Mouse (Mus musculus) frontal cortex, postnatal 36 days (tissue): Measurements from ENCODE around the gene Clic4.

ENCODE experiments used
- DNase-seq, 2 experiments: peaks; one replicate each; pipeline ENCODE4 v3.0.0; 2022; ENCODE audit warnings: low spot score in 2 of 2

Clic4 gene

DNA sequence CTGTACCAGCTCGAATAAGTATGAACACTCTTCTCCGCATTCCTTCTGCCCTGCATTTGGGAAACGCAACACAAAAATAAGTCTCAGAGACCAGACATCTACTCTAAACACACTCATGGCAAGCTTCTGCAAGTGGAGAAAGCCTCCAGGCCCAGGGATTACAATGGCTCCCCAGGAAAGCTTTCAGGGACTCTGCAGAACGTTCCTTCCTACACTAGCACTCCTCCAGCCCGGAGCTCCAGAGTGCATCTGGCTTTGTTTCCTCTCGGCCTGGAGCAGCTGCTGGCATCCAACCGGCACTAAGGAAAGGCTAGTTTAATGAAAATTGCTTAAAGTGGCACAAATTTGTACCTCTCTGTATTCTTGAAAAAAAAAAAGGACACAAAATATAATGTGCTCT, 14.1 kb downstream of the Clic4 start:
- peak in 1 of 2 experiments; percentile 15 for DNase-seq

DNA sequence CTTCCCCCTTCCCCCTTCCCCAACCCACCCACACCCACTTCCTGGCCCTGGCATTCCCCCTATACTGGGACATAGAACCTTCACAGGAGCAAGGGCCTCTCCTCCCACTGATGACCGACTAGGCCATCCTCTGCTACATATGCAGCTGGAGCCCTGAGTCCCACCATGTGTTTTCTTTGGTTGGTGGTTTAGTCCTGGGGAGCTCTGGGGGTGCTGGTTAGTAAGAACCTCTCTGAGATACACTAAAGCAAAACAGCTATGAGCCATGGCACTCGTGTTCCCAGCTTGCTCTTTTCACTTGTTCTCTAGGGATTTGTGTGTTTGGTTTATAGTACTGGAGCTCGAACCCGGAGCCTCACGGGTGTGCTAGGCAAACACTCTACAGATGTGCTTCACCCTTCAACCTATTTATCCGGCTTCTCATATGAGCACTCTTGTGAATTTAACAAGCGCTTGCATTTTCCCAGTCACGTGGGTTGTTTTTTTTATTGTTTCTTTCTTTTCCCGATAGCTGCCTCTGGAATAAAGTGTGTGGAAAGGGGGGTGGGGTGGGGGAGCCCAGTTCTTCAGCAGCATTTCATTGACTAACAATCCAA, 14.6 kb downstream of the Clic4 start:
- no peak for DNase-seq

DNA sequence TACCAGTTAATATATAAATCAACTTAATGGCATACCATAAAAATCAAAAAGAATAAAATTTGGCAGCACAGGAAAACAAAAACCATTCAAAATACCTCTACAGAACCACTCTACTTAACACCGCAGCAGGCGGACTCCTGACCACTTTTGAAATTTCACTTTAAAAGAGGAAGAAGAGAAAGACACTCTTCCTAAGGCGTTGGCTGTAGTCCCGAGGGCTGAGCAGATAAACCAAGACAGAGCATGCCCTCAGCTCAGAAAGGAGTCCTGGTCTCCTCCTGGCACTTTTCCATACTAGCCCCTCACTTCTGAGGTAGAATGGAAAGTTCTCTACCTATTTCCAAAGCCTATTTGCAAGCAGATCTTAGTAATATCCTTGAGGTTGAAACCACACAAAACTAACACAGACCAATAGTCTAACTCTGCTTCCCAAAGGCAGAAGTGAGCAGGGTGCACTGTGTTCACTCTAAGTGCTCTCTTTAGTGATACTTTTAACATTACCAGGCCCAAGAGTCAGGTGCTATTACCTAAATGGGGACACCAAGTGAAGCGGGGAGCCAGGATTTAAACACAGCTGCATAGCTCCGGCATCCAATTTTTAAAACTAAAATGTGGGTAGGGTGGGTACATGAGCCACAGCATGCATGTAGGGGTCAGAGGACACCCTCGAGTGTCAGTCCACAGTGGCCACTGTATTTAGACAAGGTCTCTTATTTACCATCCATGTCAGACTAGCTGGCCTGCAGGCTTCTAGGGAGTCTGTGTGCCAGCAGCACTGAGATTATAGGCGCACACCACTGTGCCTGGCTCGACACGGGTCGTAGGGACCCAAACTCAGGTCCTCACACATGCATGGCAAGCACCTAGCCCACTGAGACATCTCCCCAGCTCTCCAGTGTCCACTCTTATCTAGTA, 15.8 kb downstream of the Clic4 start:
- no peak for DNase-seq

DNA sequence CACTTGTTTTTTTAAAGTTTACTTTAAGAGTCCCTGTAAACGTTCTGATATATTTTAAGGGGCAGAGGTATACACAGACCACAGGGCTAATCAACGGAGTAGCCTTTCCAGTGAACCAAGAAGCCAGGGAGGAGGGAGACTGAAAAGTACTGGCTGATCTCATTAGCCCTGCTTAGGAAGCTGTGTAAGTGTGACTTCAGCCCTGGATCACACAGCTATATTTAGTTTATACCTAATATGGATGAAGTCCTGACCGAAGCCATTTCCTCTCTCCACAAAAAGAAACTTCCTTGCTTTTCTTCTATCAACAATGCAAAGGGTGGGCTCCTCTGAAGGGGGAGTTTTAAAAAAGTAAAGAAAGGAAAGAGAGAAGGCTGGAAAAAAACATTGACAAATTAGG, 17.8 kb downstream of the Clic4 start:
- DNase-seq = no peak

DNA sequence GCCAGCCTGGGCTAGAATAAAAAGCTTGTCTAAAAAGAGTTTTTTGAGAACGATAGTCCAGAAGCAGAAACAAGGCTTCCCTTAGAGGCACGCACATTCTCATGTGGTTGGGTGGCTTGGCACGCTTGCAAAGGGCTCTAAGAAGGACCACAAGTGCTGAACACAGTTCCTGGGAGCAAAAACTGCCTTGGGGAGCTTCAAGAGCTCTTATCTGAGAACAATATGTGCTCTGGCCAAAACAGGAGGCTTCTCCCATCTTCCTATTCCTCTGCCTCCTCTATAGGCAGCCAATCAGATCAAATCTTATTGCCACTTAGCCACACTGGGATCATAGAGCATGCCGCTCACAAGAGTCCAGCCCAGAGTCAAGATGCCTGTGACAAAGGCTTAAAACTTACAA, 18.3 kb downstream of the Clic4 start:
- DNase-seq = no peak

DNA sequence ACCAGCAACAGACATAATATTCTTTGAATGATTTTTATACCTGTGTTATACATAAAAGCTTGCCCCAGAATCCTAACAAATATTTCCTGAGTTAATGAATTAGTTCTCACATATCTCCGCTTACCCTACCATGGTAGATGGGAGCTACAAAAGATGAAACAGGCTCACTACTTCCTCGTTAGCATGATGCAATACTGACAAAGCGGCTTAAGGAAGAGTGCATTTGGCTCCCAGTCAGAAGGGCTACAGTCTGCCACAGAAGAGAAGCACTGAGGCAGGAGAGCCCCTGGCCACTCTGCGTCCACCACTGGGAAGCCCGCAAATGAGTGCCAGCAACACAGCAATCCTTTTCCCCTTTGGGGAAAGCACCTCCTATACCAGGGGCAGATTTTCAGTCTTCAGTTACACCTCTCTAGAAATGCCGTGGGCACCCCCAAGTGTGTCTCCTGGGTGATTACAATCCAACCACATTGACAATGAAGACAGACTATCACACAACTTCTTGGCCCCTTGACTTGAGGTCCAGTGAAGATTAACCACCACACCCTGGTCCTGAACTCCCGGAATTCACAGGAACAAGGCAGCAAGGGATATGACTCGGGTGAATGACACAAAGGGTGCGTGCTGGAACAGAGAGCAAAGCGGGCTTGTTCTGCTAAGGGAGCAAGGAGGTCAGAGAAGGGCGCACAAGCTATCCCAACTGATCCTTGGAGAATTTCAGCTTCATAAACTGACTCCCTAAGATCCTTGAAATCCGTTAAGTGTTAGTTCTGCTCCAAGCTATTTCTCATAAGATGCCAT, 19.2 kb downstream of the Clic4 start:
- DNase-seq = no peak

DNA sequence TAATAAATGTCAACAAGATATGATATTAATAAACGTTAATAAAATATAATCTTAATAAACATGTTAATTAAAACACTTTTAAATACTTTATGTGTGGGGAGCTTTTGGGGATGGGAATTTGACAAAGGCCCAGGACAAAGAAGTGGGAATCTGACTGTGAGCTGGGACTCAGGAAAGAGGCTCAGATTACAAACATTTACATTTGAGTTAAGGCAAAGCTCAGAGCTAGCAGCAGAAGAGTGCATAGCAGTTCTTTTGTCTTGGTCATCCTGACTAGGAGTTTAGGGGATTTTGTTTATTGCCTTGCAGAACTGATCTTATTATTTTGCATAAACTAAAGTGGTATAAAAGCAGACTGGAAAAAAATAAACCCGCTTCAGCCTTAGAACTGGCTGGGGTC, 20.8 kb downstream of the Clic4 start:
- DNase-seq = no peak

DNA sequence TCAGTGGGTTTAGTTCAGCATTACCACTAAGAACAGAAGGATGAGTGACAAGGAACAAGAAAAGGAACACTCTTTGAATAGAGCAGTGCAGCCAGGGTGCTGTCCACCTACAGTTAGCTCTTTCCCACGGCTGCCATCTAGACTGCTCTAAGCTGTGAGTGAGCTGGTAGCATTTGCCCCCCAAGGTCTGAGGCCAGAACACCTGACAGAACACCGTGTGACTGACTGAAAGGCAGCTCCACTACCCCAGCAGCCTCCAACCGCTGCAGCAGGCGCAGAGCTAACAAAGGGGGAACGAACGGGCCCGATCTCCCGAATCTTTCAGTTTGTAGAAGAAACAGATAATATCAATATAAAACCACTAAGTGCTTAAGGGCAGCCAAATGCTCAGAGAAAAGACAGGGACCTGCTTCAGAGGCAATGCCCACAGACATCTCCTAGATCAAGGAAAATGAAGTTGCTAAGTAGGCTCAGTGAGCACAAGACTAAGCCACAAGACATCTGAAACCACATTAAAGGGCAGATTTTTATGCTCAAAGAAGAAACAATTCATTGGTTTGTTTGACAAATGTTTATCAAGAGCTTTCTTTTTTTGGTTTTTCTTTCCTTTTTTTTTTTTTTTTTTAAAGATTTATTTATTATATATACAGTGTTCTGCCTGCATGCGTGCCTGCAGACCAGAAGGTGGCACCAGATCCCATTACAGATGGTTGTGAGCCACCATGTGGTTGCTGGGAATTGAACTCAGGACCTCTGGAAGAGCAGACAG, 24.2 kb downstream of the Clic4 start:
- DNase-seq = no peak

DNA sequence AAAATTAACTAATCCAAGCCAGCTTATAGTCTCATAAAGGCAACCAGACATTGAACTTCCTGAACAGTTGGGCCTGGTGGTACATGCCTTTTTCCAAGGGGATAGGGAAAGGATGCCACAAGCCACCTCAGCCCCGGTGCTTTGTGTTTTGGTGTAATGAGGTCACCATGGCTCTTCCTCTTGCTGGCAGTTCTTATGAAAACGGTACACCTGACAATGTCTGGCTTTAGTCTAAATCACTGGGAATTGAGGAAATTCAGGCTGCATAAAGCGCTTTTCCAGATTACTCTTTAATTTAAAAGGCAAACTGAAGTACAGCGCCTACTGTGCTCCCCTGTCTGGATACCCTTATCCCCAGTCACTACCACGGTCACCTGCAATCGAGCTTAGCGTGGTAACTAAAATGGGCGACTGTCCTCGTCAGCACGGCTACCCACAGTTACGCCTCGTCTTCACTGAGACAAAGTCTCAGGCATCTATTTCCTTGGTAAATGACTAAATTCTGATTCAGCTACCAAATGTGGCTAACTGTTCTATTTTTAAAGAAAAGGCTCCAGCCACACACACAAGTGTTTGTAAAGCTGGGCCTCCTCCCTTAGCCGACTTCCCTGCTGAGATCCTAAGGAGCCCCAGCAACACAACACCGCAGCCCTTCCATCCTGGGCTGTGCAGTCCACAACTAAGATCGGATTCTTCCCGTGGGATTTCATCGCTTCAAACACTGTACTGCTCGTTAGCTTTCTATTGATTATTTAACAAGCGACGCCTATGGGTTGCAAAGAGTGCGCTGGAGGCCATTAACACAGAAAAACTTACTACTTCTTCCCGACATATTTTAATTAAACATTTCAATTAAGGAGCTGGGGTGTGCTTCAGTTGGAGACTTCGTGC, 25.5 kb downstream of the Clic4 start:
- peak; percentile 26 to 36 for DNase-seq

DNA sequence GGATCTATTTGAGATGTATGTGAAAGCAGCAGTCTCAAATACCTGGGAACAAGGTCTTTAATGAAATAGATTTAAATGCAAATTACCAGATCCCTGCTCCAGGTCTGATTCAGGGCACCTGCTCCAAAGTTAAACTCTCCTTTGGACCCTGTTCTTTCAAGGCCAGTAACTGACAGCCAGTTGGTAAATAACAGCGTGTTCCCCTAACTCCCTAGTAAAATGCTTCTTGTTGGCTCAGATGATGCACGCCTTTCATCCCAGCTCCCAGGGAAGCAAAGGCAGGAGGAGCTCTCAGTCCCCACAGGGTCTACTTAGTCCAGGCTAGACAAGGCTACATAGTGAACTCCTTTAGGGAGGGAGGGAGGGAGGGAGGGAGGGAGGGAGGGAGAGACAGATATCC, 26.2 kb downstream of the Clic4 start:
- DNase-seq = no peak

DNA sequence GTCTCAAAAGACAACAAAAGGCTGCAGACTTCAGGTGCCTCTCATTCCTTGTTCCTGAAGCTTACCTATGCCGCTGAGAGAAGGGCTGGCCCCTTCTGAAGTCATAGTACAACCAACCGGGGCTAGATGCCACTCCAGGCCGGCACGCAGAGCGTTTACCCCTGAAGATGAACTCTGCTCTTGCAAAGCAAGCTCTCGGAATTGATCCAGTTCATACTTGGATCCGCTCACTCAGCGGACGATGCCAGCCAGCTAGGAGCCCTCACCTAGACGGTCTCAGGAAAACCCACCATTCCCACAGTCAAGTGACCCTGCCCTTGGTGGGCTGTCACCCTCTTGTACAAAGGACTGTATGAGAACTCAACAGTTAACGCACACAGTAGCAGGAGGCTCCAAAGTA, 26.8 kb downstream of the Clic4 start:
- no peak for DNase-seq

DNA sequence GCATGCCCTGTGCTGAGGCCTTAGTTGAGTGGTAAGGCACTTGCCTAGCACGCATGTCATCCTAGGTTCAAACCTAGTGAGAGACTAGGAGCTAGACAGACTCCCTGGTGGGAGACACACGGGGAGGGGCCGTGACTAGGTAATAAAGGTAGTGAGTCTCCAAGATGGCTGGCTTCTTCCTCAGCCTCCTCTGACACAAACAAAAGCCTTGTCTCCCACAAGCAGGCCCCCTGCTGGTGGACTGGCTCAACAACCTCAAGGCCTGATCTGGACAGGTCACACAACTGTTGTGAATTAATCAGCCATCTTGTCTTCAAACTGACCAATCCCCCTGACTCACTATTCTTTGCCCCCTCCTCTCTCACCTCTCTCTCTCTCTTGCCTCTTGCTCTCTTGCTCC, 28.3 kb downstream of the Clic4 start:
- DNase-seq = no peak

DNA sequence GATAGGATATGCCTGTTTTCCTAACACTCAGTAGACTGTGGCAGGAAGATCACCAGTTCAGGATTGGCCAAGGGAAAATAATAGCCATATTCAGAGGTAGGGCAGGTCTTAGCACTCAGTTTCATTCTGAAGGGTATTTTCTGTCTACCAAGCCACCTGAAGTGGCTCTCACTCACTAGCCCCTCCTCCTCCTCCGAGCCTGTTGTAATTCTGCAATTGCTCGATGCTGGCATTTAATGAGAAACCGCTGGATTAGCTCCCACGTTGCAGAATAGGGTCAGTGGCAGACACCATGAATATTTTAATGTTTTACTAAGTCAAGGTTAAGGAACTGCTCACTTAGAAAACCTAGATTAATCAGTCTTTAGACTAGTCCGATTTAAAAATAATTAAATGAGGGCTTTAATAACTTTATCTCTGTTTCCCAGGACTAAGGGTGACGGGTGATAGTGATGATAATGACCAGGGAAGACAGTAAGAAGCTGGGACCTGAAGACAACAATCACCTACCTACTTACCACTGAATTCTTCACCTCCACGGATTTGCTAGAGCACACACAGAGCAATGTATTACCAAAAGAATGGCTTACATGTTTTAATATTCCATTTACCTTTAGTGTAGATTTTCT, 29.6 kb downstream of the Clic4 start:
- DNase-seq = no peak

DNA sequence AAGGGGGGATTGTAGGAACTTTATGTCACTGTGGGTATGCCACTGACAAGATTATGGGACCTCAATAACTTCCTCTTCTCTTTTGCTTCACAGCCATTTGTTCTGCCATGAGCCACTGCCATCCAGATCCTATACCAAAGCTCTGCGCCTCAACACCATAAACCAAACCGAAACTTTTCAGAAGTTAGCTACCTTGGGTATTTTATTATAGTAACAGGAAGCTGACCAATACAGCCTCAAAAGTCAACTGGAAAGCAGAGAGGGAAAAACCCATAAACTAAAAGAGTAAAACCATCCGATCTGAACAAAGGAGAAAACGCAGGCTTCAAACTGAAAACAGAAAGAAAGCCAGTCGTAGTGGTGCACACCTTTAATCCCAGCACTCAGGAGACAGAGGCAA, 30.2 kb downstream of the Clic4 start:
- DNase-seq = no peak

DNA sequence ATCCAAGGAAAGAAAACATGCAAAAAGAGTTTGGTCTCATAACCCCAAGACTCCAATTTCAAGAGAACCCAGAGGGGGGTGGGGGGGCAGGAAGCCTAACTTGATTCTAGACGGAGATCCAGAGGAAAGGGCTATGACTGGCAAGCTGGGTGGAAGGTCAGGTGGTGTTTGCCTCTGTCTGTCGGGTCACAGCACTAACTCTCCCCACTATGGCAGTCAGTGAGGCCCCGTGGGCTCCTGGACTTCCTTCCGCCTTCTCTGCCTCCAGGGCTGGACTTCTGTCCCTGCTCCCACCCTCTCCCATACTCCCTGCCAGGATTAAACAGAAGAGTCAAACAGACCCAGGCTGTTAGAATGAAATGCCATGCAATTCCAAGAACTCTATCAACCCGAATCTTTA, 30.9 kb downstream of the Clic4 start:
- DNase-seq = no peak

DNA sequence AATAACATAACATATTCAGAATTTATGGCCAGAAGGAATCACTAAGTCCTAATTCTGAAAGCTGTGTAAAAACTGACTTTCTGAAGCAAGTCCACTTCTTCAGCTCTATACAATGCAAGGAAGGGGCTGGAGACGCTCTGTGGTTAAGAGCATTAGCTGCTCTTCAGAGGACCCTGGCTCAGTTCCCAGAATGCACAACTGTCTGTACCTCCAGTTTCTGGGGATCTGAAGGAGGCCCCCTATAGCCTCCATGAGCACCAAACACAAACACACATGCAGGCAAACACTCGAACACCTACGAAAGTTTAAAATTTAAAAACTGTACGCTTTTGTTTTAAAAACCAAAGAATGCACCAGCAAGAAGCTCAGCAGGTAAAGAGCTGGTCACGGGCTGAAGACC, 31.5 kb downstream of the Clic4 start:
- no peak for DNase-seq

DNA sequence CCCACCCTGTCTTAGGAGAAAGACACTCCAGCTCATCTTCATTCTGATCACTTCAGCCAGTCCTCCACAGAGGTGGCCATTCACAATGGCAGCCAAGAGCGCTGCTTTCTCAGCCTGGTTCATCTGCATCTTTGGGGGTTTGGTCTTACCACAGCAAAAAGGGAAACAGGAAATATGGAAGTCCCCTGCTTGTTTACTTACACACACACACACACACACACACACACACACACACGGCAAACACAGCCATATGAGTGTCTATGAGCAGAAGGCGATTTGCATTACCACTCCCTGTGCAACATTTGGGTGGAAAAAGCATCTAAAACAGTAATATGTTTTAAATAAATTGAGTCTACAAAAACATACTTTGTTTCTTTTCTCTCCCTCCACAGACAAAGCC, 32.3 kb downstream of the Clic4 start:
- DNase-seq = no peak

DNA sequence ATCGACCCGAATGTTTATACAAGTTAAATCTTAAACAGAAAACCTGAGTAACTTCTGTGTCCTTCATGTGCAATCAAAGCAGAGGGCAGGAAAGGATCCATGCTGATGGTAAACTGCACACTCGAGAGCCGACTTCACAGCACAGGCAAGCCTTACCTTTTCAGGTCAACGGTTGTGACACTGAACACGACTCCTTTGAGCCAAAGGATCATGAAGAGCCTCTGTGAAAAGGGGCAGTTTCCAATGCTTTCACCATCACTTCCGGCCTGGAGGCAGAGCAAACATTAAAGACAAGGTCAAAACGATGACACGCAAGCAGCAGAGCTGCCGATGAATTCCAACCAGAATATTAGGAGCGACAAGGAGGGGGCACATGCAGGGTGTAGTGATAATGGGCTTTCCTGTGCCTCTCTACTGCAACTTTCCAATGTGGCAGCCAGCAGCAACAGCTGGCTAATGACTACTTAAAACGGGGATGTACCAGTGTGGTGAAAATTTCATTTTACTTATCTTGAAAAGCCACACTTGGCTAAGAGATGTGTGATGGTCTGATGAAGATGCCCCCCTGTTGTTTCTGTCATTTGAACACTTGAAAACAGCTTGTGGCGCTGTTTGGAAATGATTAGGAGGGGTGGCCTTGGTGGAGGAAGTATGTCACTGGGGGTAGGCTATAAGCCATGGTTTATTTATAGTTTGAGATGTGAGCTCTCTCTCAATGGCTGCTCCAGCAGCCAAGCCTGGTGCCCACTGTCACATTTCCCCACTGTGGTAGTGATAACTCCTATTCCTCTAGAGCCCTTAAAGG, 33.7 kb downstream of the Clic4 start:
- no peak for DNase-seq

DNA sequence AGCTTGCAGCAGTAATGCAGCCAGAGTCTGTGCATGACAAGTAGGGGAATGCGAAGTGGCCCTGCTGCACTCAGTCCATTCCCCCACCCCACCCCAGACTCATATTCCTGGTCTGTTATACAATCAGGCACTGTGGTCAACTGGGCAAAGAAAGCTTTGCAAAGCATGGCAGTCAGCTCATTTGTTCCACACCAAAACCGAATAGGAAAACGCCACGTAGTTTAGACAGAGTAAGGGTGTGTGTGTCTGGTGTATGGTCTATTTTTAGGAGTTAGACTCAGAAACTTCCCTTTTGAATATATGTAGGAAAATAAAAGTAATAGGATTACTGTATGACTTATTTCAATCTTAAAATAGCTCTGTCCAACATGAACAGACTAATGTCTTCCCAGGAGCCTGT, 36.0 kb downstream of the Clic4 start:
- no peak for DNase-seq

DNA sequence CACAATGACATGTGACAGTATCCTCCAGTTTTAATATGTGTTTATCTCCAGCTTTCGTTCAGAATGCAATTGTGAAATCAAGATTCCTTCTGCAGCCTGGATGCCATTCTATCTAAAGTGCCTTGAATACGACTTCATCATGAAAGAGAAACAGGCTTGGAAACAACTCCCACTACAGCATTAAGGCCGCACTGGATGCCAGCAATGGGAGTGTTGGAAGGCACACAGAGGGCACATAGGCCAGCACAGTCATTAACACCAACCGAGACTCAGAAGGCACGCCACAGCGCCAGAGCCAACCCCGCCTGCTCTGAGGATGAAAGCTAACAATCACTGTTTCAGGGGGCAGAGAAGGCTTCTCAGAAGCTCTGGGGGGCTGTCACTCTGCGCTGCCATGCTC, 37.1 kb downstream of the Clic4 start:
- no peak for DNase-seq
